Mouse (Mus musculus) v-Abl transformed pro-B cells (cell line): ENCODE data around the gene Rnd2.

ENCODE experiments used
- in situ Hi-C, 2 experiments: fragments of 400-800 bp; cut with MboI; formaldehyde crosslinking; loops; one replicate each; pipeline ENCODE4 v1.15.1; 2025; ENCODE audit not compliant: unreplicated experiment in 2 of 2

Gene Rnd2

GRCm38 (mm10) chr11:101464211-101465100 lies at the start of gene Rnd2:
Rnd2 (plus strand) TSS chr11:101464999.
- in situ Hi-C loops = loop anchor here (5.0 kb wide), 2 partner anchors 83 to 98 kb away; no protein-coding TSS in a partner anchor

DNA sequence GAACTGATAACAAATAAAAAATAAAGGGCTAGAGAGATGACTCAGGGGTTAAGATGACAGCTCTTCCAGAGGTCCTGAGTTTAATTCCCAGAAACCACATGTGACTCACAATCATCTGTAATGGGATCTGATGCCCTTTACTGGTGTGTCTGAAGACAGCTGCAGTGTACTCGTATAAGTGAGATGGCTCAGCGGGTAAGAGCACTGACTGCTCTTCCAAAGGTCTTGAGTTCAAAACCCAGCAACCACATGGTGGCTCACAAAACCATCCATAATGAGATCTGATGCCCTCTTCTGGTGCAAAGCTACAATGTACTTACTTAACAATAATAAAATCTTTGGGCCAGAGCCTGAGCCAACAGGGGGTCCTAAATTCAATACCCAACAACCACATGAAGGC lies 49.5 kb upstream of the Rnd2 start:
- in situ Hi-C loops = no loop called here

DNA sequence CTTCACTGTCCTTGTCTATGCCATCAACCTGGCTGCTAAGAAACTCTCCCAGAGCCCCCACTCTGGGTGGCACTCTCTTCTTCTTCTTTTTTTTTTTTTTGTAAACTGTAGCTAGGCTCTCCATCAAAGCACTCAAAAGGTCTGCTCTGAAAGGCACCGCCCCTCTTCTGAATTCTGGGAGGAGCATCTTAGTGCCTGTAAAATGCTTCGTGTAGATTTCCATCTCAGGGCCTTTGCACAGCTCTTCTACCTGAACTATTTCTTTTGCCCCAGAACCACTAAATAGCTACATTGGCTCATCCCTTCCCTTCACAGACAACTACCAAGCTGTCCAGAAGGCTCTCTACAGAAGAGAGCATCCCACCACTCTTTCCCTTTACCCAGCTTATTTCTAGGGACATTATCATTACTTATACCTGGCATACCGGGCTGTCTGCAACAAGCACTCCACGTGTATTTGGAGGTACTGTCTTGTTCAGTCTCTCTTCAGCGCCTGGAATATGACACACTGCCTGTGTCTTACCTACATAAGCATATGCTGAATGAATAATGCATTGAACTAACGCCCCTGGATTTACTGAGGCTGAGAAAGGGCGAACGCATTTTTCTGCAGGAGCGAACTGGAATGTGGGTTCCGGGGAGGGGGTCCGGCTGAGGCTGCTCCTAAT lies 48.2 kb upstream of the Rnd2 start:
- in situ Hi-C loops = no loop called here

GRCm38 (mm10) chr11:101417101-101417855 lies 47.5 kb upstream of the Rnd2 start, which contains the start of gene Aarsd1:
Aarsd1 (minus strand) TSS chr11:101417615.
- in situ Hi-C loops = no loop called here

DNA sequence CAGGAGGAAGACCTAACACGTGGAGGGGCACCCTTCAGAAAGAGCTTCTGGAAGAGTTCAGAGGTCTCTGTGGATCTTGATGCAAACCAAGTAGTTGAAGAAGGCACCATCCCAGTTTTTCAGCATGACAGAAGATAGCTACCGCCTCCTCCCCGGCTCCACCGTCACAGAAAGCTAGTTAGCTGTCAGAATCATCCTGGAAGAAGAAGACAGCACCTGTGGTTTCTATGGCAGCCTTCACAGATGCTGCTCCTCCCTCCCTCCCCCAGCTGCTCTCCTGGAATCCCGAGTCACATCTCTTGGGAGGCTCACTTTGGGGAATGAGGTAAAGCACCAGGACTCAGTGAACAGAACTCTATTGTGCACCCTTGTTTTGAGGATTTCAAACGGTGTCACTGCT lies 45.8 kb upstream of the Rnd2 start:
- in situ Hi-C loops = no loop called here

DNA sequence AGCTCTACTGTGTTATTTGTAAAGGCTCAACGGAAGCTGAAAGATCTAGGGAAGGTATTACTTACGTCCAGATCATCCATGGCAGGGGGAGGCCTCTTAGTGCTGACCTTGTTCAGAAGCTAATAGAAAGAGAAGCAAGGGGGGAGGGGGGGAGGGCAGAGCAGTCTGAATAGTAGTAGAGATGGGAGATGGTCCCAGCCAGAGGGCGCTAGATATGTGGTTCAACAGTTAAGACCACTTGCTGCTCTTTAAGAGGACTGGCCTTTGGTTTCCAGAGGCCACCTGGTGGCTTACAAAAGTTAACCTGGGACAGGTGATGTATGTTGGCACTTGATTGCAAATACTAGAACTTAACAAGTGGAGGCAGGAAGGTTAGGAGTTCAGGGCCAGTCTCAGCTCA lies 45.2 kb upstream of the Rnd2 start:
- in situ Hi-C loops = no loop called here

GRCm38 (mm10) chr11:101420148-101420547 lies 44.7 kb upstream of the Rnd2 start:
- in situ Hi-C loops = no loop called here

GRCm38 (mm10) chr11:101424105-101424851 lies 40.5 kb upstream of the Rnd2 start, which contains the start of gene Gm27029:
Gm27029 (minus strand) TSS chr11:101424796.
- in situ Hi-C loops = no loop called here

- in situ Hi-C loops = loop anchor here in 1 of 2 experiments (25.0 kb wide), 1 partner anchor 338 kb away; the partner anchor contains the start of genes Coasy, Hsd17b1, Mlx and Psmc3ip
These were observed 39.6 kb upstream of the Rnd2 start, which contains the start of the genes Rundc1 and Ptges3l for GRCm38 (mm10) chr11:101424925-101425813. Rundc1 (plus strand) TSS chr11:101425085. Ptges3l (minus strand) TSS chr11:101425333.

DNA sequence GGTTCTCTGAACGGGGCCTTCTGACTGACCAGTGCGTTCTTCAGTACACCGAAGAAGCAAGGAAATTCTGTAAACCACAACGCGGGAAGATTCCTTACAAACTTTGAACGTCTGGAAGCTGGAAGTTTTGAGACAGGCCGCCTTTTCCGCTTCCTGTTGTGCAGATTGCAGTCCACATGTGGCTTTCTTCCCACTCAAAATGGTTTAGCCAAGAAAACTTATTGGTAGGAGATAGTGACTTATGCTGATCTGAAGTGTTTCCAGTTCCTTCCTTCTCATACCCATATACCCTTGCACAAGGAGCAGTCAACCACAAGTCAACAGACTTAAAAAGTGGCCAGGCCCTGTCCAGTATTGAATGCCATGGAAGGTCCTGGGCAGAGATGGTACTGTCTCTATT lies 38.6 kb upstream of the Rnd2 start:
- in situ Hi-C loops = loop anchor here in 1 of 2 experiments (25.0 kb wide), 1 partner anchor 339 kb away; the partner anchor contains the start of genes Coasy, Hsd17b1, Mlx and Psmc3ip

GRCm38 (mm10) chr11:101431327-101431726 lies 33.5 kb upstream of the Rnd2 start:
- in situ Hi-C loops = loop anchor here in 1 of 2 experiments (10.0 to 25.0 kb wide), 2 partner anchors 107 to 344 kb away; partner anchors contain the start of genes Aoc2, Coasy, Hsd17b1 and Mlx

GRCm38 (mm10) chr11:101433396-101433795 lies 31.4 kb upstream of the Rnd2 start:
- in situ Hi-C loops = loop anchor here in 1 of 2 experiments (10.0 to 25.0 kb wide), 2 partner anchors 109 to 346 kb away; partner anchors contain the start of genes Aoc2, Coasy, Hsd17b1 and Mlx

- in situ Hi-C loops = loop anchor here in 1 of 2 experiments (10.0 to 25.0 kb wide), 2 partner anchors 111 to 349 kb away; partner anchors contain the start of genes Aoc2, Coasy, Hsd17b1 and Mlx
These were observed 29.0 kb upstream of the Rnd2 start for GRCm38 (mm10) chr11:101435831-101436230.

DNA sequence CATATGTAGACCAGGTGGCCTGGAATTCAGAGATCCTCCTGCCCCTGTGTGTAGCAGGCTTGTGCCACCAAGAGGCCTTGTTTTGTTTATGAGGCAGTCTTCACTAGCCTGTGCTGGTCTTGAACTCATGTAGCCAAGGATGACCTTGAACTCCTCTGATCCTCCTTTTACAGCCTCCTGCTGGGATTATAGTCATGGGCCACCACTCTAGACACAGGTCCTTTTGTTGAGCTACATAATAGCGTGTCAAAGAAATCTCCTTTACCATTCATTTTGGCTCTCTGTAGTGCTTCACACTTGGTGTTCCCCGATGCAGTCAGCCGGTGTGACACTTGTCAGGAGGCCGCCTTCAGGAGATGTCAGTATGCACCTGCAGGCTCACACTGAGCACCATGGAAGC lies 27.9 kb upstream of the Rnd2 start:
- in situ Hi-C loops = loop anchor here in 1 of 2 experiments (10.0 to 25.0 kb wide), 2 partner anchors 112 to 350 kb away; partner anchors contain the start of genes Aoc2, Coasy, Hsd17b1 and Mlx

DNA sequence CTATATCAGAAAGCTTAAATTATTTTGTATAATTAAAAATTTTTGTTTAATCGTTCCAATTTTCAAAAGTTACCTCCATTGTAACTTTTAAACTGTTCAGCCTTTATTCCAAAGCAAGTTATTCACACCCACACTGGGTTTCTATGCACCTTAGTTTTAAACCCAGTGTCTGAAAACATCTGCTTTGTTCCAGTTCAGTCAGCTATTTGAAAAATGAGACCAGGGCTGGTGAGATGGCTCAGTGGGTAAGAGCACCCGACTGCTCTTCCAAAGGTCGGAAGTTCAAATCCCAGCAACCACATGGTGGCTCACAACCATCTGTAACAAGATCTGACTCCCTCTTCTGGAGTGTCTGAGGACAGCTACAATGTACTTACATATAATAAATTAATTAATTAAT lies 26.8 kb upstream of the Rnd2 start:
- in situ Hi-C loops = loop anchor here in 1 of 2 experiments (10.0 to 25.0 kb wide), 2 partner anchors 113 to 351 kb away; partner anchors contain the start of genes Aoc2, Coasy, Hsd17b1 and Mlx

DNA sequence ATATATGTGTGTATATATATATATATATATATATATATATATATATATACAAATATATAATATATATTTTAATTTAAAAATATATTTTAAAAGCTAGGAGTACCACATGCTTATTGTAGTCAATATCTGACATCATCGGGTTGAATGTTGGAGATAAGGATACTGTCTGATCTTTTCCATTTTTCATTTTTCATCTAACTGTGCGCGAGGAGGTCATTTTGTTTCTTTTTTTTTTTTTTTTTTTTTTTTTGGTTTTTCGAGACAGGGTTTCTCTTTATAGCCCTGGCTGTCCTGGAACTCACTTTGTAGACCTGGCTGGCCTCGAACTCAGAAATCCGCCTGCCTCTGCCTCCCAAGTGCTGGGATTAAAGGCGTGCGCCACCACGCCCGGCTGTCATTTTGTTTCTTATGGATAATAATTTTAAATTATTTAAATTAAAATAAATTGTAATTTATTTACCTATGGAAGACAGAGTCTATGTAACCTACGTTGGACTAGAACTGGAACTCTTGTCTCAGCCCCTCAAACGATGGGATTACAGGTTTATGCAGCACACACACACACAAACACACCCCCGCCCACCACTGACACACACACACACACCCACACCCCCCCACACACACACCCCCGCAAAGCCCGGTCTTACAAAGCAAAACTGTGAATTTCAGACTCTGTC lies 23.2 kb upstream of the Rnd2 start:
- in situ Hi-C loops = loop anchor here in 1 of 2 experiments (25.0 kb wide), 1 partner anchor 354 kb away; the partner anchor contains the start of genes Coasy, Hsd17b1, Mlx and Psmc3ip

DNA sequence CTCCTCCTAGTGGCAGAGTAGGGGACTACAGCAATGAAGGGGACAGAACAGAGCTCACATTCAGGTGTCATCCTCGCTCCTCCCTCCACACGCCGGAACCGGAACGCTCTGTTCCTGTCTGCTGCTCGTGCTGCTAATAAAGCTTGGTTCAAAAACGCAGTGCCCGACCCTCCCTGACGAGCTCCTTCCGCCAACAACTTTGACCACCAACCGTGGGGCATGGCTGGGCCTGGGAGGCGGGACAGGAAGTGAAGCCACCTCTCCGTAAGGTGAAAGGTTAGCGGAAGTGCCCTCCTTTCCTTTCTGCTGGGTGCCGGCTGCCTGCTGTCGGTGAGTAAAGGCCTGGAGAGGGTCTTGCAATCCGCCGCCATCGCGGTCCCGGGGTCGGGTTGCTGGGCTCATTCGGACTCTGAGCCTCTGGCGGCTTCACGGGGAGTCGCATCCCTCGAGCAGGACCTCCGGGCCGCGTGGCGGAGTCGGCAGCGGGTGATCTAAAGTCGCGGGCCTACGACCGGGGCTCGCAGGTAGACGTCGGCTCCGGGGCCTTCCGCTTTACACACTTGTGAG lies 22.6 kb upstream of the Rnd2 start, which contains the start of gene Rpl27:
TSS of gene Rpl27 (plus strand) at position 172 of the 567 bp plus-strand sequence.
- in situ Hi-C loops = loop anchor here in 1 of 2 experiments (25.0 kb wide), 1 partner anchor 355 kb away; the partner anchor contains the start of genes Coasy, Hsd17b1, Mlx and Psmc3ip
